Mouse (Mus musculus): ENCODE data around the gene Igsf10. TPM values are rescaled to one million over a fixed set of nuclear protein-coding genes. Genes with fewer than 3 reads are reported as not detected.

Gene Igsf10
- polyA plus RNA-seq, 1 experiment, result not detected

DNA sequence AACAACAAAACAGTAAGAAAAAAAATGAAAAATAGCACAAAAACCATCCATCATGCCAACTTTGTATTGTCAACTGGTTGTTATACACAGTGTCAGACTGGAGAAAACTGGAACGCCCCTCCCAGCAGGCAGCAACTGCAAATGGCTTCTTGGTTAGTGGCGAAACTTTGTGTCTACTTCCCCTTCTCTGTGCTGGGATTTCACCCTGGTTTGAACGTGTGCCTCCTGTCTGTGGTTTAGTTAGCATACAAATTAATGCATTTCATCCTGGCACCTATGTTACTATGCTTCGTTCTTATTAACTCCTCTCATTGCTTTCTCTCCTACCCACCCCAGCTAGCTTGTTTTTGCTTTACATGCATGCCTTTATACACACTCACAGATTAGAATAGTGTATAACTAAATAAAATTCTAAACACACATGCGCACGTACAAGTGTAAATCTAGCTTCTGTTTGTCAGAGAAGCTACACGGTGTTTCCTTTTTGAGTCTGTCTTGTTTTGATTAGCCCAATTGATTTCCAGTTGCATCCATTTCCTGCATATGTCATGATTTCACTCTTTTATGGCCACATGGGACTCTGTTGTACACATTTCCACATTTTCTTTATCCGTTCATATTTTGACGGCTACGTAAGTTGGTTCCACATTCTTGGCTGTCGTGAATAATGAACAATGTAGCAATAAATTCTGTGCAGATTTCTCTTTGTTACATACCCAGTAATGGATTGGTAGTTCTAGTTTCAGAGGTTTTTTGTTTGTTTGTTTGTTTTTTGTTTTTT is 2.4 kb downstream of the Igsf10 start:
- H3K4me3 ChIP-seq (replicated peaks), result no peak overlapping the region
- no peak for TF ChIP-seq GATA1 (IDR thresholded peaks at IDR 0.05; ENCODE audit: low read length)
- H3K9me3 ChIP-seq (ENCODE audit: control insufficient read depth, low read length), result no peaks in the 10 kb centered on the region
- H3K4me1 ChIP-seq (ENCODE audit: control insufficient read depth), result no peaks in the 10 kb centered on the region
- no peaks in the 10 kb centered on the region for H3K27me3 ChIP-seq (ENCODE audit: control insufficient read depth)
- H3K36me3 ChIP-seq (ENCODE audit: control insufficient read depth), result no peaks in the 10 kb centered on the region

DNA sequence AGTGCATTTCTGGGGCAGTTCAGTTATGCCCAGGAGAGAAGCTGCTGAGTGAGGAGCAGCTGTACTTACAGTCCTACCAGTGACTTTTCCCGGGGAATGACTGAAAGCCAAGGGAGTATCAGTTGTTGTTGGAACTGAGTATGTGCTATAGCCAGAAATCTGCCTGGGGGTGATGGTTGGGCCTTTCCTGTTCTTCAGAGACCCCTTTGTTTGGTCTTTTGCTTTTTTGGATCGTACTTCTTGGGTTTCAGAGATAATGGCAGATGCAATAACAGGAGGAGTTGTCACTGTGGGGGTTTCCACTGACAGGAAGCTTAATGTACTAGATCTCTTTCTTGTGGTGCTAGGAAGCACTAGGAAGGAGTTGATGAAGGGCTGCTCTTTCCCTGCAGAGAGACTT is 15.7 kb downstream of the Igsf10 start:
- Histone ChIP-seq H3K36me3 (ENCODE audit: control insufficient read depth) (no peaks in the 10 kb centered on the region), H3K9me3 (ENCODE audit: control insufficient read depth, low read length) (no peaks in the 10 kb centered on the region), H3K4me3 (replicated peaks) (no peak overlapping the region), H3K27me3 (ENCODE audit: control insufficient read depth) (no peaks in the 10 kb centered on the region), H3K4me1 (ENCODE audit: control insufficient read depth) (no peaks in the 10 kb centered on the region)
- TF ChIP-seq TAL1 (IDR thresholded peaks at IDR 0.05; ENCODE audit: low read length), result no peak
- TF ChIP-seq GATA1 (IDR thresholded peaks at IDR 0.05; ENCODE audit: low read length), result no peak

DNA sequence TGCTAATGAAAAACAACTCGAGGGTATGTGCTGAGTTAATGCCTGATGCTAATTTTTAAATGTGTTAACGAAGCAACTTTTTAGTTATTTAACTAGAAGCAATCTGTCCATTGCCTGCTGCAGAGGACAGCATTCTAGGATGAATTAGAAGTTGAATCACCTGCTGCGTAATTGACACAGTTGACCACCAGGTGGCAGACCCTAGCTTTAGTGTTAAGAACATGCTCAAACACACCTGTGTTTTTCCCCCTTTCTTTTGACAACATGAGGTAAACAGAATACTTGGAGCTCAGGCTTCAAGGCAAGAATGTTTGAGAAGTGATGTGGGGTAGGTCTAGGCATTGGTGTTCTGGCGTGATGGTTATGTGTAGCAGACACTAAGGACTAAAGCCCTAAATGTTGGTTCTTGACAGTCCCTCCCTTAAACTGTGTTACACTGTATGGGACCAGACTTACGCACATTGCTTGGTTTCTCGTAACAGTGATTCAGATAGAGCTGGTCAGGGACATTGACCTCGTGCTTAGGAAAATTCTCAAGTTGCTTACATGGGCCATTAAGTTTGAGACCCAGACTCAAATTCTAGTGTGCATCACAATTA is 22.8 kb downstream of the Igsf10 start:
- Histone ChIP-seq H3K36me3 (ENCODE audit: control insufficient read depth) (no peaks in the 10 kb centered on the region), H3K9me3 (ENCODE audit: control insufficient read depth, low read length) (no peaks in the 10 kb centered on the region), H3K27me3 (ENCODE audit: control insufficient read depth) (no peaks in the 10 kb centered on the region), H3K4me3 (replicated peaks) (no peak overlapping the region), H3K4me1 (ENCODE audit: control insufficient read depth) (no peaks in the 10 kb centered on the region)
- TF ChIP-seq TAL1 (IDR thresholded peaks at IDR 0.05; ENCODE audit: low read length) (no peak), GATA1 (IDR thresholded peaks at IDR 0.05; ENCODE audit: low read length) (no peak)

DNA sequence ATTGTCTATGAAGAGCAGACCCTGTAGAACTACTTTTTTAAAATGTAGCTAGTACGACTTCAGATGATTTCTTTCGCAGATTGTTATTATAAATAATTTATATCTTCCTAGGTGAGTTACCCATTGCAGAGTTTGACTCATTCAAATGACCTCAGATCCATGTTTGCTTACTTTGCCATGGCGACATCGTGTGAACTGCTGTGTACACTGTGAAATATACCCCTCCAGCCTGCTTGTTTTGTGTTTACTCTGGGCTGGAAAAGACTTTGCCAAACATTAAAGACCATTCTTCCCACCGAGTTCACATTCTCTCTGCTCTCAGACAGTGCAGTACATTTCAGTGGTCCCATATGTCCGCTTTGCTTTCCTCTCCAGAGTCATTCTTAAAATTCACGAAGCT is 28.1 kb downstream of the Igsf10 start:
- no peaks in the 10 kb centered on the region for H3K4me1 ChIP-seq (ENCODE audit: control insufficient read depth)
- H3K9me3 ChIP-seq (ENCODE audit: control insufficient read depth, low read length), result no peaks in the 10 kb centered on the region
- H3K36me3 ChIP-seq (ENCODE audit: control insufficient read depth), result no peaks in the 10 kb centered on the region
- H3K4me3 ChIP-seq (replicated peaks), result no peak overlapping the region
- H3K27me3 ChIP-seq (ENCODE audit: control insufficient read depth), result no peaks in the 10 kb centered on the region
- no peak for TF ChIP-seq GATA1 (IDR thresholded peaks at IDR 0.05; ENCODE audit: low read length)
- no peak for TF ChIP-seq TAL1 (IDR thresholded peaks at IDR 0.05; ENCODE audit: low read length)

DNA sequence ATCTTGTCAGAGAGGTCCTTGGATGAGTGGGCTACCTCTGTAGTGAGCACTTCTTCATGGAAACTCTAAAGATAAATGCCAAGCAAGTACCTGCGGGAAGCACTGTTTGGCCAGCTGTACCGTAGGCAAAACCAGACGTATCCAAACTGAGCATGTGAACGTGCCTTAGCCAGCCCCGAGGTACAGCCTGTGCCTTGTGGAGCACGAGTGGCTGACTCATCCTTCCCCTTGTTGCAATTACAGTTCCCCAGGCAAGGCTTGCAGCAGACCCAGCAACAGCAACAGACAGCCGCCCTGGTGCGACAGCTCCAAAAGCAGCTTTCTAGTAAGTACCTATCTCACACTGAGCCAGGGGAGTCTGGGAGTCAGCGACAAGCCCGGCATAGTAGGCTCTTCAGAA is 31.6 kb downstream of the Igsf10 start:
- H3K27me3 ChIP-seq (ENCODE audit: control insufficient read depth), result no peaks in the 10 kb centered on the region
- H3K4me3 ChIP-seq (replicated peaks), result no peak overlapping the region
- no peaks in the 10 kb centered on the region for H3K4me1 ChIP-seq (ENCODE audit: control insufficient read depth)
- no peak for TF ChIP-seq TAL1 (IDR thresholded peaks at IDR 0.05; ENCODE audit: low read length)
- TF ChIP-seq GATA1 (IDR thresholded peaks at IDR 0.05; ENCODE audit: low read length), result no peak
- H3K9me3 ChIP-seq (ENCODE audit: control insufficient read depth, low read length), result no peaks in the 10 kb centered on the region
- no peaks in the 10 kb centered on the region for H3K36me3 ChIP-seq (ENCODE audit: control insufficient read depth)

DNA sequence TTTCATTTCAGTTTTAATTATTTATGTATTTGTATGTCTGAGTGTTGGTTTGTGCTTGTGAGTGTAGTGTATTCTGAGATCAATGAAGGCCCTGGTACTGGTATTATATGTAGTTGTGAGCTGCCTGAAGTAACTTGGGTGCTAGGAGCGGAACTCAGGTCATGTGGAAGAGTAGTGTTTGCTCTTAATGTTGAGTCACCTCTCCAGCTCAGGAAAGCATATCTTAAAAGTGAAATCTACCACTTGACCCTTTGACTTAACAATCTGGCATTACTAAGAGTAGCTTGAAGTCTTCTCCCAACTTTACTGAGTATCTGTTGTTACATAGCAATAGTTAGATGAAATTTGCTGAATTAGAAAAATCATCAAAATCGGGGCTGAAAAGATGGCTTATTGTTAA is 38.7 kb downstream of the Igsf10 start:
- Histone ChIP-seq H3K27me3 (ENCODE audit: control insufficient read depth) (no peaks in the 10 kb centered on the region), H3K9me3 (ENCODE audit: control insufficient read depth, low read length) (no peaks in the 10 kb centered on the region), H3K4me1 (ENCODE audit: control insufficient read depth) (no peaks in the 10 kb centered on the region), H3K36me3 (ENCODE audit: control insufficient read depth) (no peaks in the 10 kb centered on the region), H3K4me3 (replicated peaks) (no peak overlapping the region)
- TF ChIP-seq TAL1 (IDR thresholded peaks at IDR 0.05; ENCODE audit: low read length) (no peak), GATA1 (IDR thresholded peaks at IDR 0.05; ENCODE audit: low read length) (no peak)

DNA sequence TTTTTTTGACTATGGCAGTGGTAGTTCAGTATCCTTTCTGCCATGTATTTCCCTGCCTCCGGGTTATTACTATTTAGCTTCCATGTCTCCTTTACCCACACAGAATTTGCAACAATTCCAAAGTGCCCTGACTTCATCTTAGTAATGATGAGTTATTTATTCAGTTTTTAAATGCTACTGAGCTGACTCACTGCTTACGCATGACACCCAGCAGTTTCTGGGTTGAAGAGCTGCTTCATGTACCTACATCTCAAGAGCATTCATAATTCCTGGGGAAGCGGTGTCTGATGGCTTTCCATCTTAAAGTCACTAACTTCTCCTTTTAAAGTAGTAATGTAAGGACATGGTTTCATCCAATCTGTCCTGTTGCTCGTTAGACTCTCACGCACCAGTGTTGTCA is 39.2 kb downstream of the Igsf10 start:
- TF ChIP-seq TAL1 (IDR thresholded peaks at IDR 0.05; ENCODE audit: low read length) (no peak), GATA1 (IDR thresholded peaks at IDR 0.05; ENCODE audit: low read length) (no peak)
- Histone ChIP-seq H3K4me1 (ENCODE audit: control insufficient read depth) (no peaks in the 10 kb centered on the region), H3K27me3 (ENCODE audit: control insufficient read depth) (no peaks in the 10 kb centered on the region), H3K9me3 (ENCODE audit: control insufficient read depth, low read length) (no peaks in the 10 kb centered on the region), H3K4me3 (replicated peaks) (no peak overlapping the region), H3K36me3 (ENCODE audit: control insufficient read depth) (no peaks in the 10 kb centered on the region)

DNA sequence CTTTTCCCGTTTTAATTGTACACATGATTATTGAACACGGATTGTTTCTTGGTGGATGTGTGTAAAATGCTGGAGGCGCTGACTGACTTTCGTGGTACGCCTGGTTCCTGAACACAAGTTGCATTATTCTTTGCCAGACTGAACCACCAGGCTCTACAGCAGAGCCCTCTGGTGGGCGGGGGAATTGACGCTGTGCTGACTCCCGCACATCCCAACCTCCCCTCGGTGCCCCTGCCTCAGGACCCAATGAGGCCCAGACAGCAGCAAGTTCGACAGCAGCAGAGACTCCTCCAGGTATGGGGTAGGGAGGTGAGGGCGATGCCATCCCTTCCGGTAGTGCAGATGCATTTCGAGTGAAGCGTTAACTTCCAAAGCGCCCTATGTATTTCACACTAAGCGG is 46.5 kb downstream of the Igsf10 start:
- Histone ChIP-seq H3K4me1 (ENCODE audit: control insufficient read depth) (no peaks in the 10 kb centered on the region), H3K4me3 (replicated peaks) (no peak overlapping the region), H3K27me3 (ENCODE audit: control insufficient read depth) (no peaks in the 10 kb centered on the region), H3K36me3 (ENCODE audit: control insufficient read depth) (no peaks in the 10 kb centered on the region), H3K9me3 (ENCODE audit: control insufficient read depth, low read length) (no peaks in the 10 kb centered on the region)
- TF ChIP-seq GATA1 (IDR thresholded peaks at IDR 0.05; ENCODE audit: low read length) (no peak), TAL1 (IDR thresholded peaks at IDR 0.05; ENCODE audit: low read length) (no peak)

DNA sequence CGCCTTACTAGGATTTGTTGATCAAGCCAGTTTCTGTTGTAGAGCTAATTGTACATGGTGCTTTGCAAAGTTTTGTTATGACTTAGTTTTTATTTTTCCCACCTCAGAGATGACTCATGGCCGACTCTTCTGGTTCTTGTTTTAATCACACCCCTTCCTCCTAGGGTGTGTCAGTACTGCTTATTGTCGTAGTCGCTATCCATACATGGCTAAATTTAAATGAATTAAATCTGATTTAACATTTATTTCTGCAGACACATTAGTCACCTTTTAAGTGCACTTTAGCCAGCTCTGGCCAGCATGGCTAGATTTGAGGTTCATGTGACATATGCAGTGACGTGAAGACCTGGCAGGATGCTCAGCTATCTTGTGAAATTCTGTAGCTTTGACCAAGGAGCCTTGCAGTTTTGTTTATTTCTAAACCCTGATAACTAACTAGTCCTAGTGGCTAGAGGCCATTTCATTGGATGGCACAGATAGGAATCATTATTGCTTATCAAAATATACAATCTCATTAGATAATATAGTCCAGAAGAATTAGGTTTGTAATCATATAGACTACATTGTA is 47.5 kb downstream of the Igsf10 start:
- TF ChIP-seq GATA1 (IDR thresholded peaks at IDR 0.05; ENCODE audit: low read length), result no peak
- no peak for TF ChIP-seq TAL1 (IDR thresholded peaks at IDR 0.05; ENCODE audit: low read length)
- no peaks in the 10 kb centered on the region for H3K27me3 ChIP-seq (ENCODE audit: control insufficient read depth)
- H3K9me3 ChIP-seq (ENCODE audit: control insufficient read depth, low read length), result no peaks in the 10 kb centered on the region
- H3K36me3 ChIP-seq (ENCODE audit: control insufficient read depth), result no peaks in the 10 kb centered on the region
- no peak overlapping the region for H3K4me3 ChIP-seq (replicated peaks)
- H3K4me1 ChIP-seq (ENCODE audit: control insufficient read depth), result no peaks in the 10 kb centered on the region
